Mouse (Mus musculus) urinary bladder, postnatal 10 days (tissue): ENCODE data around the gene Zfp961.
"Not testable (repeated sequence)": the region's sequence is repeated elsewhere in the genome, so short reads cannot be mapped to it uniquely, and the experiment has no call there.

Source experiments
- DNase-seq: peaks from one replicate; pipeline ENCODE4 v3.0.0; 2022; ENCODE audit warnings: low spot score

The Zfp961 gene

GRCm38 (mm10) chr8:72018141-72018540 lies 67.3 kb downstream of the Zfp961 start:
- no peak for DNase-seq

- not testable (repeated sequence) for DNase-seq
These were observed 68.2 kb downstream of the Zfp961 start for GRCm38 (mm10) chr8:72019022-72019421.

GRCm38 (mm10) chr8:72019816-72020215 lies 69.0 kb downstream of the Zfp961 start:
- no peak for DNase-seq

DNA sequence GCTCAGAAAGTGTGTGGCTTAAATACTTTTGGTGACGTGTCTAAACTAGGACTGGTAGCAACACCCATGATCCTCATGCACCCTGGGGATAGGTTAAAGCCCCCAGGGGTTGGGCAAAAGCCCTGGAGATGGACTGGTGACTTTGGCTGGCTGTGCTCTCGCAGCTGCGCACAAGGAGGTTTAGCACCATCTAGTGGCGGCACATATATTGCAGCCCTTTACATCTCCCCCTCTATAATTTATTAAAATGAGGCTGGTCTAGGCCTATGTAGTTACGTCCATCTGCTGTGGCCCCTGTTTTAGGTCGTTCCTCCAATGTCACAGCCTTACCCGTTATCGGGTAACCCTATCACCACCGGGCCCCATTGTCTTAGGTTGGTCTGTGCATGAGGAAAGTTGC lies 74.0 kb downstream of the Zfp961 start:
- not testable (repeated sequence) for DNase-seq

GRCm38 (mm10) chr8:72032926-72033325 lies 82.1 kb downstream of the Zfp961 start:
- DNase-seq, result not testable (repeated sequence)

DNA sequence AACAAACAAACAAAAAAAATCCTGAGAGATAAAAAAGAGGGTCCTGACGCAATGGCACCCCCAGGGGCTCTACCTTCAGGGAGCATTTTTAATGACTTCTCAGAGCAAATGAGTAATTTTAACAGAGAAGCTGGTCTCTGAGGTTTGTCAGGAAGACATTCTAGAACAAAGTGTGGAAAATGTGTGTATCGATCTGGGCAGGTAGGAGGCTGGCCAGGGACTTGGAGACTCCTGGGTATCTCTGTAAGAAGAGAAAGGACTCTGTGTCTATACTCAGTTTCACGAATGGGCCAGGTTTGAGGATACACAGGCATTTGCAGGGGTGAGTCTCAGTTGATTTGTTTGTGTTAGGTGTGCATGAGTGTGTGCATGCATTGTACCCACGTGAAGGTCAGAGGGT lies 90.1 kb downstream of the Zfp961 start, which contains the start of gene Olfr372:
Gene Olfr372, plus strand, starts transcription at position 301 of the 400 bp plus-strand sequence.
- DNase-seq, result not testable (repeated sequence)

DNA sequence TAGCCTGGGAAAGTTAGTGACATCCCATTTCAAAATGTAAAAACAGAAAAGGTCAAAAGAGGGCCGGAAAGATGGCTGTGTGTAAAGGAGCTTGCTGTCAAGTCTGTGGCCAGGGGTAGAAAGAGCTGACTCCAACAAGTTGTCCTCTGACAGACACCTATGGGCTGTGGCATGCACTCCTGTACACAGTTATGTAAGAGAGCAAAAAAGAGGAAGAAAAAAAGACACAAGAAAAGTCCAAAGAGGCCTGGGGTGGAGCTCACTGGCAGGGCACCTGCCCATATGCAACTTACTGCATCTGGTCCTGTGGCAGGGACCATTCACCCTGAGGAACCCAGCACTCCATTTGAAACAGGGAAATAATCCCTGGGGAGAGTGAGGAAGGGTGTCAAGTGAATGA lies 91.7 kb downstream of the Zfp961 start:
- no peak for DNase-seq
